Mouse (Mus musculus) colon, adult 2 months (tissue): ENCODE data around the gene Tm6sf2. TPM values are rescaled to one million over a fixed set of nuclear protein-coding genes. Genes with fewer than 3 reads are reported as not detected.

Experiments
- polyA plus RNA-seq: library from polyadenylated mRNA; depleted of rRNA; stranded (reverse); fragments of >200 nt; gene quantifications from 2 replicates; pipeline ENCODE4 v1.2.3, GENCODE M21; 2012; rRNA removed

Tm6sf2 gene
- 39.3 and 82.7 TPM in 2 replicates for polyA plus RNA-seq

DNA sequence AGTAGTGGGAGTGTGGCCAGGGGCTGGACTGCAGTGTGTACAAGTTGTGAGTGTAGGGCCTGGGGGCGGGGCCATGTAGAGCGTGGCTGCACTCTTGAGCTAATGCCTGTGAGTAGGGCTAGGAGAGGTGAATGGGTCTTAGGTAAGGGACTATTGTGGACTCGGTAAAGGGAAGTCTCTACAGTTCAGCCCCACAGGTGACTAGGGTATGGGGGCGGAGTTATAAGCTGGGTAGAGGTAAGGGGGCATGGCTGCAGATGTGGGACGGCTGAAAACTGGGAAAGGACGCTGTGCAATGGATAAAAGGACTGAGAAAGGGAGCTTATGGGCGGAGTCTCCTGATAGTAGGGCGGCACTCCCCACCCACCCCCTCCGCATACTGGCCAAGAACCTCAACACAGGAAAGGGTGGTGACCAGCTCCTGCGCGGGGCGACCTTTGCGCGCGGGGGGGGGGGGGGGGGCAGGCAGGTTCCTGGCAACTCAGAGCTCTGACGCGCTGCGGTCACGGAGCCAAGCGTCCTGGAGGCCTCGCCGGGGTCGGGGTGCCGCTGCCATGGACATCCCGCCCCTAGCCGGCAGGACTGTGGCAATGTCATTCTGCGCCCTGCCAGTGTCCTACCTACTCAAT lies at the start of gene Tm6sf2:
Gene Tm6sf2, plus strand, starts transcription at position 484 of the 629 bp plus-strand sequence.

DNA sequence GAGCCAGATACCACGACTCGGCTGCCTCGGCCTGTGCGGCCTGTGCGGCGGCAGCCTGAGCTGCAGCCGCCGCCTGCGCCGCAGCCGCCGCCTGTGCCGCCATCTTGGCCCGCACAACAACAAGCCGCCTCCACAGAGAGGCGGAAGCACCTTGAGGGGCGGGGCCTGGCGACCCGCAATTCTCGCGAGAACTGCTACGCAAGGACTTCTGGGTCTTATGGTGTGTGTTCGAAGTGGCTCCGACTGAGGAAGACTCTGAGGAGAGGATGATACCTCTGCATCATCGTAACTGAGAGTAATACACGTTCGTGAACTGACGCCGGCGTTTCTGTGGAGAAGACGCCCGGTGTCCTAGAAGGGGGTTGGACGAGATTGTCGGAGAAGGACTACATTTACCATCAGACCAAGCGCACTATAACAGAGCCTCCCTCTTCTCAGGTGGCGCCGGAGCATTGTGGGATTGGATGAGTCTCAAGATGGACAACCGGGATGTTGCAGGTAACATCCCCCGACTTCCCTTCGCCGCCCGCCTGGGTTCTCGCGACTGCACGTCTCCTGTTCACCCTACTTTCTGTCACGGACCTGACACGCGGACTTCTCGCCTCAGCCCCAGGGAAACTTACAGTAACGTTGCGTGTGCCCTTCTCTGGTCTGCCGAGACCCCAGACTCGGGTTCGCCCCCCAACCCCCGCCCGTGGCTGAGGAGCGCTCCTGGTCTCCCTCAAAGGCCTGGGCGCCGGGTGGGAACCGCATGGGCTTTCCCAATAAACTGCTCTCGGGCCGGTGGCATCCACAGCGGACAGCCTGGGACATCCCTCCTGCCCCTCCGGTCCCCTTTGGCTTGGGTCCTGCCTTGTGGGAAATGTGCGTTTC lies 29.9 kb upstream of the Tm6sf2 start, which contains the start of the genes Mau2 and Sugp1:
Gene Mau2, minus strand, starts transcription at position 152 of the 873 bp plus-strand sequence.
Gene Sugp1, plus strand, starts transcription at position 231 of the 873 bp plus-strand sequence.

GRCm38 (mm10) chr8:70083285-70083684 lies 10.6 kb downstream of the Tm6sf2 start, which contains the start of gene Hapln4:
TSS of gene Hapln4 (plus strand) at chr8:70083457.

GRCm38 (mm10) chr8:70120667-70121066 lies 47.9 kb downstream of the Tm6sf2 start, which contains the start of gene Ncan:
TSS of gene Ncan (minus strand) at chr8:70120873.

Other genes with a start within 250 kb of the Tm6sf2 start
- gene Pbx4, start 240.4 kb upstream of the Tm6sf2 start, polyA plus RNA-seq, result 1.6 and 2.9 TPM in 2 replicates
- 0.09 and 0.23 TPM in 2 replicates for gene Cilp2, start 185.2 kb upstream of the Tm6sf2 start, polyA plus RNA-seq
- 2.8 and 4.3 TPM in 2 replicates for gene Tssk6, start 170.7 kb upstream of the Tm6sf2 start, polyA plus RNA-seq
- gene Ndufa13, start 170.4 kb upstream of the Tm6sf2 start, polyA plus RNA-seq, result 148 and 213 TPM in 2 replicates
- gene Yjefn3, start 170.2 kb upstream of the Tm6sf2 start, polyA plus RNA-seq, result 3.3 and 6.2 TPM in 2 replicates
- gene Gatad2a, start 76.5 kb upstream of the Tm6sf2 start, polyA plus RNA-seq, result 72.8 and 80.7 TPM in 2 replicates
- gene Mau2, start 30.2 kb upstream of the Tm6sf2 start, polyA plus RNA-seq, result 99.7 and 112 TPM in 2 replicates
- gene Sugp1, start 30.1 kb upstream of the Tm6sf2 start, polyA plus RNA-seq, result 9.0 and 10.1 TPM in 2 replicates
- 0.93 and 2.4 TPM in 2 replicates for gene Hapln4, start 10.5 kb downstream of the Tm6sf2 start, polyA plus RNA-seq
- gene Ncan, start 47.9 kb downstream of the Tm6sf2 start, polyA plus RNA-seq, result 0.09 and 0.15 TPM in 2 replicates
- gene Nr2c2ap, start 58.4 kb downstream of the Tm6sf2 start, polyA plus RNA-seq, result 11.2 and 15.2 TPM in 2 replicates
- gene Rfxank, start 66.2 kb downstream of the Tm6sf2 start, polyA plus RNA-seq, result 39.1 and 40.5 TPM in 2 replicates
- gene Borcs8, start 66.6 kb downstream of the Tm6sf2 start, polyA plus RNA-seq, result 87.7 and 91.9 TPM in 2 replicates
- 0.36 and 0.67 TPM in 2 replicates for gene Mef2b, start 66.8 kb downstream of the Tm6sf2 start, polyA plus RNA-seq
- 132 and 143 TPM in 2 replicates for gene Tmem161a, start 99.4 kb downstream of the Tm6sf2 start, polyA plus RNA-seq
- gene Slc25a42, start 139.4 kb downstream of the Tm6sf2 start, polyA plus RNA-seq, result 23.6 and 29.4 TPM in 2 replicates
- 24.7 and 26.6 TPM in 2 replicates for gene Sugp2, start 161.3 kb downstream of the Tm6sf2 start, polyA plus RNA-seq
- gene Armc6, start 161.5 kb downstream of the Tm6sf2 start, polyA plus RNA-seq, result 18.5 and 20.5 TPM in 2 replicates
- 14.8 and 15.3 TPM in 2 replicates for gene Homer3, start 209.9 kb downstream of the Tm6sf2 start, polyA plus RNA-seq
- gene Ddx49, start 229.6 kb downstream of the Tm6sf2 start, polyA plus RNA-seq, result 50.8 and 53.9 TPM in 2 replicates
- 567 and 576 TPM in 2 replicates for gene Cope, start 229.6 kb downstream of the Tm6sf2 start, polyA plus RNA-seq
- gene Cers1, start 242.9 kb downstream of the Tm6sf2 start, polyA plus RNA-seq, result 1.2 and 1.3 TPM in 2 replicates